Mouse (Mus musculus): ENCODE measurements at regions not wholly inside any gene's neighbourhood (a gene's known extent, or its start where the extent isn't known, plus 50 kb on each side); places are given as distances from the start of the nearest gene placed in this dataset.

DNA sequence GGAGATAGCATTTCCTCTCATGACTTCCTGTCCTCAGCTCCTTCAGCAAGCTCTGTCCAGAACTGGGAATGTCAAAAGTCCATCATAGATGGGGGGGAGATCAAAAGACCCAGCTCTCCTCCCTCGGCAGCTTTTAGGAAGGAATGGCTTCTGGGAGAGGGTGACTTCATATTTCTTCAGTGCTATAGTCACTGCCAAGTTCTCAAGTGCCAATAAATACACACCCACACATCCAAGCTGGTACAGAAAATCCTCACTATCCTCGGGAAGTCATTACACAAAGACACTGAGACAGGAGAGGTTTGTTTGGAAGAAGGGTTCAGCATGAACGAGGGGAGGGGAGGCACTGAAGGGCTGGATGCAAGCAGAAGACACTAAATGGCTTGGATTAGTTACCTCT lies 502.0 kb downstream of the Irx1 start:
- TF ChIP-seq POLR2A (IDR thresholded peaks at IDR 0.05; ENCODE audit: insufficient read depth, low read depth, low read length) (no peak), CTCF (IDR thresholded peaks at IDR 0.05) (no peak), EP300 (IDR thresholded peaks at IDR 0.05; ENCODE audit: insufficient read depth, low read depth, low read length) (no peak)

Measured in heart, adult 2 months (tissue).